Mouse (Mus musculus) liver, postnatal 0 days (tissue): ENCODE measurements at regions not wholly inside any gene's neighbourhood (a gene's known extent, or its start where the extent isn't known, plus 50 kb on each side); places are given as distances from the start of the nearest gene placed in this dataset.

Experiments used
- CTCF ChIP-seq: sonication (generic); IDR thresholded peaks from 2 replicates; pipeline ENCODE4 v1.5.1; 2016; ENCODE audit warnings: antibody characterized with exemption, low read depth
- EP300 ChIP-seq: IDR thresholded peaks from 2 replicates; pipeline ENCODE4 v1.6.1; 2016; ENCODE audit warnings: antibody characterized with exemption, low read depth, mild to moderate bottlenecking

GRCm38 (mm10) chr11:24371963-24372362 is 294.1 kb downstream of the Bcl11a start:
- TF ChIP-seq CTCF (no peak), EP300 (no peak)
